Comparison of ENCODE assay signal across 14 mouse cellular contexts in genomic region chr4:124808511-124808910, GRCm38 (mm10). TPM values are rescaled to one million over a fixed set of nuclear protein-coding genes. Genes with fewer than 3 reads are reported as not detected.
DNase-seq lines count a peak whose midpoint lies in the region; ATAC-seq and TF ChIP-seq lines count a peak whose summit lies in the region.
"Had no signal": no experiment of that assay in that cellular context is flagged by ENCODE, and none has a peak within 500 bp of the region (broad histone marks: within the 10 kb centered on the region; RNA-seq: fewer than 3 reads in every experiment).

No protein-coding gene starts in this region.

- no peak for TF ChIP-seq EP300 in liver, postnatal 0 days (IDR thresholded peaks at IDR 0.05; ENCODE audit: low read depth)

- H3K4me1 ChIP-seq in liver, adult 2 months (ENCODE audit: control insufficient read depth, insufficient read depth, low read length) = peaks cover 31% of the 10 kb centered on the region
- peaks cover 36% of the 10 kb centered on the region for H3K4me1 ChIP-seq in liver, postnatal 0 days (ENCODE audit: insufficient read depth)
- H3K4me1 ChIP-seq in hindbrain, embryonic 14.5 days (replicated peaks; ENCODE audit: control insufficient read depth, insufficient read depth, low read length) = peaks cover 8% of the 10 kb centered on the region

- peak; percentile 95 for DNase-seq in heart, adult 11 months
- DNase-seq in heart, postnatal 4 days = no peak
- peak; percentile 39 for DNase-seq in liver, adult 2 months (ENCODE audit: extremely low read depth, low read depth, low spot score)
- no peak for DNase-seq in liver
- peak; percentile 19 for DNase-seq in kidney, postnatal 10 days
- no peak for DNase-seq in liver, postnatal 0 days
- DNase-seq in left cerebral cortex, adult 11 months (ENCODE audit: low spot score) = no peak
- no peak for DNase-seq in hindbrain, embryonic 14.5 days (ENCODE audit: low spot score)
- DNase-seq: cerebellum, adult 11 months; lung, postnatal 4 days had no signal

- 48% methylated on average over 5 of the region's 5 CpGs for WGBS in liver, adult 2 months
- WGBS in liver, postnatal 0 days (ENCODE audit: insufficient replicate concordance) = 64% methylated on average over 5 of the region's 5 CpGs
- WGBS in hindbrain, embryonic 14.5 days = 89% methylated on average over 5 of the region's 5 CpGs

- TF ChIP-seq POLR2A in liver, adult 2 months (IDR thresholded peaks at IDR 0.05; ENCODE audit: extremely low read depth, insufficient read depth, low read length) = no peak

- no peak for ATAC-seq in liver, postnatal 0 days
- ATAC-seq in hindbrain, embryonic 14.5 days (ENCODE audit: low FRiP score) = no peak
- ATAC-seq: hindbrain, postnatal 0 days; midbrain, embryonic 16.5 days had no signal

- no peak for TF ChIP-seq CTCF in liver, adult 2 months (IDR thresholded peaks at IDR 0.05; ENCODE audit: low read depth, low read length)
- TF ChIP-seq CTCF in liver, postnatal 0 days (IDR thresholded peaks at IDR 0.05; ENCODE audit: low read depth) = no peak

- peak overlapping the region; percentile 87 for H3K27ac ChIP-seq in liver, adult 2 months (replicated peaks; ENCODE audit: insufficient read depth, low read depth, low read length)
- peak overlapping the region; percentile 13 for H3K27ac ChIP-seq in liver, postnatal 0 days (ENCODE audit: low read depth)
- no peak overlapping the region for H3K27ac ChIP-seq in hindbrain, embryonic 14.5 days
- H3K27ac ChIP-seq: forebrain, embryonic 12.5 days; heart, adult 2 months; hindbrain, postnatal 0 days had no signal

- peaks cover 15% of the 10 kb centered on the region; the same call in 1 of the 2 replicates for H3K36me3 ChIP-seq in liver, adult 2 months (ENCODE audit: control insufficient read depth, insufficient read depth, low read length)
- H3K36me3 ChIP-seq in liver, postnatal 0 days (replicated peaks; ENCODE audit: insufficient read depth, low read length) = peaks cover 31% of the 10 kb centered on the region
- peaks cover 53% of the 10 kb centered on the region for H3K36me3 ChIP-seq in hindbrain, embryonic 14.5 days (replicated peaks; ENCODE audit: control insufficient read depth, insufficient read depth)

- no peaks in the 10 kb centered on the region for H3K27me3 ChIP-seq in liver, adult 2 months (ENCODE audit: control insufficient read depth, insufficient read depth, low read length)
- H3K27me3 ChIP-seq in liver, postnatal 0 days (ENCODE audit: insufficient read depth, low read length) = no peaks in the 10 kb centered on the region
- H3K27me3 ChIP-seq in hindbrain, embryonic 14.5 days (ENCODE audit: control insufficient read depth, insufficient read depth, low read length) = no peaks in the 10 kb centered on the region
- H3K27me3 ChIP-seq: forebrain, embryonic 12.5 days had no signal

- peaks cover 30% of the 10 kb centered on the region for H3K79me2 ChIP-seq in liver, adult 2 months (ENCODE audit: control insufficient read depth, insufficient read depth, low read length)

- H3K4me2 ChIP-seq in liver, postnatal 0 days (ENCODE audit: low read depth, low read length) = peak overlapping the region; percentile 42; the same call in 1 of the 2 replicates
- no peak overlapping the region for H3K4me2 ChIP-seq in hindbrain, embryonic 14.5 days (replicated peaks)
- H3K4me2 ChIP-seq: forebrain, embryonic 12.5 days had no signal

- H3K4me3 ChIP-seq in liver, adult 2 months (ENCODE audit: insufficient read depth, low read depth, low read length) = no peak overlapping the region
- no peak overlapping the region for H3K4me3 ChIP-seq in liver, postnatal 0 days (ENCODE audit: low read depth, low read length)
- no peak overlapping the region for H3K4me3 ChIP-seq in hindbrain, embryonic 14.5 days (replicated peaks; ENCODE audit: low read length)
- H3K4me3 ChIP-seq: forebrain, embryonic 12.5 days; heart, adult 2 months had no signal

- H3K9me3 ChIP-seq in liver, postnatal 0 days (ENCODE audit: low read length) = no peaks in the 10 kb centered on the region
- H3K9me3 ChIP-seq in hindbrain, embryonic 14.5 days (ENCODE audit: control insufficient read depth, low read length) = no peaks in the 10 kb centered on the region
- H3K9me3 ChIP-seq: forebrain, embryonic 12.5 days had no signal

- no peak overlapping the region for H3K9ac ChIP-seq in liver, adult 2 months (ENCODE audit: low read depth, low read length)
- H3K9ac ChIP-seq in liver, postnatal 0 days (replicated peaks) = no peak overlapping the region
- H3K9ac ChIP-seq in hindbrain, embryonic 14.5 days = no peak overlapping the region
- H3K9ac ChIP-seq: forebrain, embryonic 12.5 days had no signal

RNA-seq across cellular contexts. Expression of gene Mtf1, which starts 6.6 kb away (rescaled TPM):
- 10 to 100 TPM; 15.2 to 15.3 TPM for total RNA-seq in heart, postnatal 4 days (2021)
- 4.3 and 5.5 TPM in 2 replicates for total RNA-seq in liver, adult 2 months (2014; rRNA removed)
- polyA plus RNA-seq in liver, adult 2 months (2012; rRNA removed) = 5.1 and 6.0 TPM in 2 replicates
- 9.1 and 9.8 TPM in 2 replicates for polyA plus RNA-seq in liver, postnatal 0 days (2015; fragmentation: Nextera tagmentation; extraction: Ambion mirVana)
- 10.6 and 13.2 TPM in 2 replicates for polyA plus RNA-seq in hindbrain, embryonic 14.5 days (2014; fragmentation: Nextera tagmentation; extraction: Ambion mirVana)

RNA-seq across cellular contexts. Expression of gene Yrdc, which starts 42.0 kb away (rescaled TPM):
- total RNA-seq in heart, postnatal 4 days (2021) = 10 to 100 TPM; 25.9 to 28.4 TPM
- 17.0 and 19.3 TPM in 2 replicates for total RNA-seq in liver, adult 2 months (2014; rRNA removed)
- polyA plus RNA-seq in liver, adult 2 months (2012; rRNA removed) = 25.1 and 36.9 TPM in 2 replicates
- 15.4 and 18.4 TPM in 2 replicates for polyA plus RNA-seq in liver, postnatal 0 days (2015; fragmentation: Nextera tagmentation; extraction: Ambion mirVana)
- 54.2 and 55.1 TPM in 2 replicates for polyA plus RNA-seq in hindbrain, embryonic 14.5 days (2014; fragmentation: Nextera tagmentation; extraction: Ambion mirVana)

RNA-seq across cellular contexts. Expression of gene 1110065P20Rik, which starts 42.5 kb away (rescaled TPM):
- total RNA-seq in heart, postnatal 4 days (2021) = 10 to 100 TPM; 29.8 to 35.6 TPM
- total RNA-seq in liver, adult 2 months (2014; rRNA removed) = 35.5 and 41.5 TPM in 2 replicates
- polyA plus RNA-seq in liver, adult 2 months (2012; rRNA removed) = 43.5 and 49.9 TPM in 2 replicates
- polyA plus RNA-seq in liver, postnatal 0 days (2015; fragmentation: Nextera tagmentation; extraction: Ambion mirVana) = 19.1 and 23.8 TPM in 2 replicates
- polyA plus RNA-seq in hindbrain, embryonic 14.5 days (2014; fragmentation: Nextera tagmentation; extraction: Ambion mirVana) = 93.5 and 102 TPM in 2 replicates

RNA-seq across cellular contexts. Expression of gene Maneal, which starts 53.5 kb away (rescaled TPM):
- total RNA-seq in heart, postnatal 4 days (2021) = under 1 TPM in 1 of 2 experiments, not detected in 1; 0.11 TPM
- total RNA-seq in liver, adult 2 months (2014; rRNA removed) = under 0.01 TPM in 1 of 2 replicates, not detected in the other
- not detected in 2 replicates for polyA plus RNA-seq in liver, adult 2 months (2012; rRNA removed)
- polyA plus RNA-seq in liver, postnatal 0 days (2015; fragmentation: Nextera tagmentation; extraction: Ambion mirVana) = not detected in 2 replicates
- 16.9 and 17.6 TPM in 2 replicates for polyA plus RNA-seq in hindbrain, embryonic 14.5 days (2014; fragmentation: Nextera tagmentation; extraction: Ambion mirVana)

Comparison
In these comparisons a context has a peak if more than half of its experiments do, and no peak if none do; other contexts are left out.
1. DNase-seq: peak in heart, adult 11 months (single experiment), liver, adult 2 months (single experiment) and kidney, postnatal 10 days (single experiment); none in heart, postnatal 4 days (single experiment), liver (single experiment), liver, postnatal 0 days (single experiment), left cerebral cortex, adult 11 months (single experiment) and hindbrain, embryonic 14.5 days (single experiment).